Mouse (Mus musculus) heart, postnatal 0 days (tissue): ENCODE data around the gene Ccdc84.

ENCODE experiments used
- CTCF ChIP-seq: IDR thresholded peaks from 2 replicates; pipeline ENCODE4 v1.5.1; 2016; ENCODE audit warnings: antibody characterized with exemption, control low read depth, low read depth
- EP300 ChIP-seq: IDR thresholded peaks from 2 replicates; pipeline ENCODE4 v1.6.1; 2016; ENCODE audit warnings: antibody characterized with exemption, low read depth

GRCm38 (mm10) chr9:44387221-44387620, 31.1 kb downstream of the Ccdc84 start:
- TF ChIP-seq CTCF: no peak
- no peak for TF ChIP-seq EP300
